Mouse (Mus musculus) cortical plate, adult 2 months (tissue): Measurements from ENCODE around the gene Trf.

Source experiments
- CTCF ChIP-seq: fragments of 200-500 bp; IDR thresholded peaks from 2 replicates; pipeline ENCODE4 v1.5.1; 2011; ENCODE audit warnings: mild to moderate bottlenecking, control low read depth, low read length; ENCODE audit not compliant: insufficient read depth; ENCODE audit errors: extremely low read depth
- POLR2A ChIP-seq: fragments of 200-500 bp; IDR thresholded peaks from 2 replicates; pipeline ENCODE4 v1.6.1; 2011; ENCODE audit warnings: mild to moderate bottlenecking, low read length, control low read depth; ENCODE audit not compliant: insufficient read depth; ENCODE audit errors: extremely low read depth

DNA sequence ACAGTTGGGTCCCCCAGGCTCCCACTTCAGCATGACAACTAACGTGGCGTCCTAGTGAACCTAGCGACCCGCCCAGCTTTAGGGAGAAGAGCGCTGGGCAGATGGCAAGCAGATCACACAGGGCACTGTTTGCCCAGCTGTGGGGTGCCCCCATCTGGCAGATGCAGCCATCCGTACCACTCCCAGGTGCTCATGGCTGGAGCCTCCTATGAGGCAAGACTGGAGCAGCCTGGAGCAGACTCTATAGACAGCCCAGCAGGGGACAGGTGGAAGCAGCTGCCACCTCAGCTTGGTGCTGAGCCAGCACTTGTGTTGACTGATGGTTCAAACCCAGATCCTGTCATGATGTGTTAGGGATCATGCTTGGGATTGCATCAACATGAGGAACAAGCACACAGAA lies 62.2 kb downstream of the Trf start:
- TF ChIP-seq POLR2A (no peak), CTCF (no peak)
